Mouse (Mus musculus): ENCODE results near the gene Ckap2l.

The Ckap2l gene

DNA sequence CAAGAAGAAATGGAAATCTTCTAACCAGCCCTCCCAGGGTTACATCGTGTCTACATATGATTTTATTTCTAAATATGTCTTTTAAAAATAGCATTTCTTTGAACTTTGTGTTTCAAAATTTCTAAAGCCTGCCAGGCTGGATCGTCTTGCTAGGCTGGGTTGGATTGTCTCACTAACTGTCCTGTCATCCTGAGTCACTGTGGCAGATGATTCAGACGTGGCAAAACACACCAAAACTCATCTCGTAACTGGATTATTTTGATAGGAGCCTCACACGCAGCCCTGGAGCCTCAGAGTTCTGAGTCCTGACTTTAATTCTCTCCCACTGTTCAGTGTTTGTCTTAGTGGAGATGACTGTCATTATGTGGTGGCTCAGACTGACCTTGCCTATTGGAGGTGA, 33.9 kb downstream of the Ckap2l start:
- no peak for DNase-seq (ENCODE audit: low spot score)

DNA sequence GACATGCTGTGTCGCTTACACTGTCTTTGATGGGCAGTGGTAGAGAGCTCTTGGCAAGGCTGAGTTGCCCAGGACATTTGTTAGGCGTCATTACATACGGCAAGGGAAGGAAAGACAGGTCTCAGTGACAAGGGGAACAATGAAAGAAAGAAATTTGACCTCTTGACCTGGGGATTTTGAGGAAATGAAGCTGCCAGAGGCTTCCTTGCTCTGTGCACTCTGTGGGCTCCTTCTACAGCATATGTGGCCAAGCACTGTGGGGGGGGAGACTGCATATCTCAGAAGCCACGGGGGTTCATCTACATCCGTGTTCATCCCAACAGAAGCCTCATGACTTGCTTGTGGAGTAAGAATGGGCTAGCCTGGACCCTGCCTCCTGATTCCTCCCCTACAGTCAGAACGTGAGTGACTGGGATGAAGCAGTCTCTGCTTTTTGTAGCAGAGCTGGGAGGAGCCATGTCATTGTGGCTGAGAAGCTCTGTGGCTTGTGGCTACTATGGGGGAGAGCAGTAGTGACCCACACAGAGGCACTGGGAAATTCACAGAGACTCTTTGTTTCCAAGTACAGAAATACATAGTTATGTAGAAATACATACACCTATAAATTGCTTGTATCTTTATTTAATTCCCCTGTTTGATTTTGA, 35.7 kb downstream of the Ckap2l start:
- DNase-seq (ENCODE audit: low spot score): no peak

DNA sequence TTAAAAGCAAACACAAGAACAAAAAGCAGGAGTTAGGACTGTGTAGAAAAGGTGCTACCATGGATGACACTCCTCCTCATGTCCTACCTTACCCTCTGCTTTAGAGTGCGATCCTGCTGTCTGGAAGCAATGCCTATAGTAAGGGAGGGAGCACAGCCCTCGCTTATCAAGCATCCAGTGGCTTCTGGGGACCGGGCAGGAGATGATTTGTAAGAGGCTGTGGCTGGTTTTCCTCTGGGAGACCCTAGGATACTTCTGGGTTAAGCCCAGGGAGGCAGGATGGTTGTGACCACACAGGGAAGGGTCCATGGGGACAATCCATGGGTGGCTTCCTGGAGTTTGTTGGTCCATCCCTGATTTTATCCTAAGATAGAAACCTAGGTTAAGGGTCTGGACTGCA, 36.4 kb downstream of the Ckap2l start:
- no peak for DNase-seq (ENCODE audit: low spot score)

DNA sequence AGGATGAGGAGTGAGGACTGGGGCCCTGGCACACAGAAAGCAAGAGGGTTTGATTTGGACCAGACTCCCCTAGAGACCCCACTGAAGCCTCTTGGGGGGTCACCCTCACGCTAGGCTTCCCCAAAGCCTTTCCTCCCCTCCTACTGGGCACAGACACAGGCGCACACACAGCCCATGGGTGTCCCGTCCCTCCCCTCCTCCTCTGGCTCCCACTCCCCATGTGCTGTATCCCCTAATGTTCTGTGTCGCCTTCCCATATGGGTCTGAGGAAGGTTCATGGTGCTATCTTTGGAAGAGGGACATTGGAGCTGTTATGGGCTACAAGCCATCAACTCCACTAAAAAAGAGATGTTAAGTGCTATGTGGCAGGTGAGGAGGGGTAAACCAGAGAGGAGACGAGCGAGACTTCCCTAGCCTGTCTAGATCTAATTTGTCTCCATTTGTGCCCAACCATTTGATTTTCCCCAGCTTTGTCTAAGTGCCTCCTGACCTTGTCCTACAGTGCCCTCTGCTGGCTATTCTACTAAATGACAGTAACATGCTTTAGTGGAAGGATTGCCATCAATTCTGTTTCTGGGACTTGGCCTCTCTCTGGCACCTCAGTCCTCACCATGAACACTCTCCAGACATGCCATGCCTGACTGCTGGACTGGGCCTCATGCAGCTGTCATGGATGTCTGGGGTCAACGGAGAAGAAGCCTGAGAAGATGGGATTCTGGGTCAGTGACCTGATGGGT, 38.4 kb downstream of the Ckap2l start:
- peak; percentile 76 for DNase-seq (ENCODE audit: low spot score)

DNA sequence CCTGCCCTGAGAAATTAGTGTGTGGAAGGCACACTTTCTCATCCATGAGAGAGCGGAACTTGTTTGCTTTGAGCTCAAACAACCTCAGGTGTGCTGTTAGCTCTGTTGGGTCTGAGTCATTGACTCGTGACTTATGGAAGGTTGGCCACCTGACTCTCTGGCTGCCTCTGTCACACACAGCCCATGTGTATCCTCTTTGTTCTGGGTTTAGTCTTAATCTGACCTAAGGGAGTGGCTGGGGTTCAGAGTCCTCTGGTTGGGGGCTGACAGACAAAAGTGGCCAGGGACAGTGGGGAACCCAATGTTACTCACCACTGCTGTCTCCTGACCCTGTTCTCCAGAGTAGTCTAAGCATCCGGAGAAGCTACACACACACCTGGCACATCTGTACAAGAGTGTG, 39.0 kb downstream of the Ckap2l start:
- no peak for DNase-seq (ENCODE audit: low spot score)

DNA sequence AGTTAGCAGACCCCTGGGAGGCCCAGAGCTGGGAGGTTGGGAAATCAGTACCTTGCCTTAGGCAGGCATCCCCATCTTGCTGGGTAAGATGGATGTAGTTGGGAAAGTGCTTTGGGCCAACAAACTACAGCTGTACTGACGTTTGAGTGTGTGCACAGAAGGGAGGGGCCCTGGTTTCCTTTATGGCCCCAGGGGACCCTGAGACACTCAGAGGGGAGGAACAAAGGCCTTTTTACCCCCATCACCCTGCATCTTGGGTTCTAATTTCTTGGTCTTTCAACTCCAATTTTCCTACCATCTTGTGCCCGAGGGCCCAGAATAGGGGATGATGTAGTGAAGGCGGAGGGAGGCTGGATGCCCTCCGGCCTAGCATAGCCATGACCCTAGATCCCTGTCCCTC, 41.0 kb downstream of the Ckap2l start:
- no peak for DNase-seq (ENCODE audit: low spot score)

DNA sequence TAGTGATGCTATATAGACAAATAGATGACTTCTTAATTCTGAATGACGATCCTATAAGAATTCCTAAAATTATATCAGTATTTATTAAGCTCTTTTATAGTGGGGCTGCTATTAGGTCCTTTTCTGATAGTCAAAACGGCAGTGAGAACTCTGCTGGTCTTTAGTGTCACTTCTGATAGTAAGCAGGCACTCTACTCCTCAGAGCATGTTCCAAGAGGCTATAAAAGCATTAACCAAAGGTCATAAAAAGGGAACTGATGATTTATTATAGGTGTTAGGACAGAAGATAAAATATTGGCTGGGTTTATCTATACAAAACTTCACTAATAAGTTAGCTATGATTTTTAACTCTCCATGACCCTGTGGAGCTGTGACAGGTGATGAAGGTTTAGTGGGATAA, 42.9 kb downstream of the Ckap2l start:
- no peak for DNase-seq (ENCODE audit: low spot score)

DNA sequence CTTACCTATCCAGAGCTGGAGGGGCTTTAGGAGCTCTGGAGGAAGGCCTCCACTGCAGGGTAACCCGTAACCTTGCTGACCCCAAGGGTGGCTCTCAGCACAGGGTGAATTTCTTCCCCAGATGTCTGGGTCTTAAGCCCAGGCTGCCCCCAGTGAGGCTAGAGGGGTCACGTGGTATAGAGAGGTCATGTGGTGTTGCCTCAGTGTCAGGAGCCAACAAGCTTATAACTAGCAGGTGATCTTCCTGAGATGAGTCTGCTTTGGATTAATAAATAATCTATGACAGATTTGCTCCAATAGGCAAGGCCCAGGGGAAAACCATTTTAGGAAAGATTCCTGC, 43.4 kb downstream of the Ckap2l start:
- no peak for DNase-seq (ENCODE audit: low spot score)

DNA sequence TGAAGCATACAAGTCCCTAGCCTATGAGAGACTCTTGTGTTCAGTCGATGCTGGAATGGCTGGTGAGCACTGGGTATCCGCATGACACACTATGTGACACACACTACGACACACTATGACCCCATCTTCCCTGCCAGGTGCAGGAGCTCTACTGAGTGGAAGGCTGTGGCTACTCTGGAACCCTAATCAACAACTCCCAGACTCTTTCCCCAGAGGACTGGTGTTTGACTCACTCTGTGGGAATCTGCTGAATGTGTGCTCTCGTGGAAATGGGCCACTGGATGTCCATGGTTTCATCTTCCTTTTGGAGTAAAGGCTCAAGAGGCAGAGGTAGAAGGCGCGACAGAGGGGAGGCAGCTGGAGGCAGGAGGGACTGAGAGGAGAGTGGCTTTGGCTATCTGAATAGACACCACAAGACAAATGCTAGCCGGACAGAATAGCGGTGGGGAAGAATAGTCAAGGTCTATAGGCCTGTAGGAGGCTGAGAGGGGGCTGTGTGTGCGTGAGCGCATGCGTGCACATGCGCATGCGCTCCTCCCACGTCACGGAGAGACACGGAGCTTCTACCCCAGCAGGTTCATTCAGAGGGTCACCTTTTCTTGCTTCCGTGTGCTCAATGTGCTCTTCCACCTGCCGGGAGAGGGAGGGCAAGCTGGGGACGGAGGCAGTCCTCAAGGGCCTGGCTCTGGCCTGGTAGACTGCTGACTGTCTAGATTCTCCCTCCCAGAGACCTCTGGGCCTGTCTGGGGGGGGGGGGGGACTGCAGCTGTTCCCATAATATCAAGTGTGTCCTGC, 44.0 kb downstream of the Ckap2l start:
- no peak for DNase-seq (ENCODE audit: low spot score)

DNA sequence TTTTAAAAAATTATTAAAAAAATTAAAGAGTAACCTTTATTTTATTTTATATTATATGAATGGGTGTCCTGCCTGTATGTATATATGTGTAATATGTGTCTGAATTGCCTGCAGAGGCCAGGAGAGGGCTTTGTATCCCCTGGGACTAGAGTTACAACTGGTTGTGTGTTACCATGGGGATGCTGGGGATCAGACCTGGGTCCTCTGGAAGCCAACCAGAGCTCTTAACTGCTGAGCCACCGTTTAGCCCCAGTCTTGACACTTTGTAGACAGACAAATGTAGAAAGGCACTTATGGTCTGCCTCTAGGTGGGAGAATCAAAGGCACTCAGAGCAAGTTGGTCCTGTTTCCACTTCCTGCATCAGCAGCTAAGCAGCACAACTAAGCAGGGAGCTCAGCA, 47.7 kb downstream of the Ckap2l start:
- DNase-seq (ENCODE audit: low spot score): no peak

DNA sequence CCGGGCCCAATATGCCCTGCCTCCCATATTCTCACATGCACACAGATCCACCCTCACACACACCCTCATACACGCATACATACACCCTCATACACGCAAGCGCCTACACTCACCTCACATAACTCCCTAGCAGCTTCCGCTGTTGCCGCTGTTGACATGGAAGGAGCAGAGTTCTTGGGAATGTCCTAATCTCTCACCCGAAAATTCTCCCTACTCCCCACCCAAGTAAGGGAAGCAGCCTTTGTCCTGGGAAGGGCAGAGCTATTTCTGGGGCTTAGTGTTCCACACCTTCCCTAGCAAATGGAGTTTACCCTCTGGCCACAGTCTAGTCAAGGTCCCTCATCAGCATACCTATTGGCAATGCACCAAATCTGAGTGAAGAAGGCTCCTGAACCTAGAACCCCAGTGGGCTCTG, 49.3 kb downstream of the Ckap2l start:
- DNase-seq (ENCODE audit: low spot score): no peak

DNA sequence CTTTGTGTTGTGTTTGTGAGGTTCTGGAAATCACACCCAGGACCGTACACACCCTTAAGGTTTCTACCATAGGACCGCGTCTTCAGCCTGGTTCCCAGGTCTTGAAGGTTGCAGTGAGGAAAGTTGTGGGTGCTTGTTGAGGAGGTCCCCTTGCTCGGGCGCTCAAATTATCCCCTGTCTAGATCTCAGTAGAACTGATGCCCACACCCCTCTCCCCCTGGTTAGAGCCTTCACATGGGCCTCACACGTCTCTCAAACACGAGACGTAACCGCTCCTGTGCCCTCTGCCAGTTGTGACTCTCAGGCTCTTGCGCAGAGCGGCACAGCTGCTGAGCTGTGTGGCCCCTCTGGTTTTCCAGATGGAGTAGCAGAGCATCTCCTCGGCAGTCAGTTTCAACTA, 50.1 kb downstream of the Ckap2l start:
- DNase-seq (ENCODE audit: low spot score): no peak

DNA sequence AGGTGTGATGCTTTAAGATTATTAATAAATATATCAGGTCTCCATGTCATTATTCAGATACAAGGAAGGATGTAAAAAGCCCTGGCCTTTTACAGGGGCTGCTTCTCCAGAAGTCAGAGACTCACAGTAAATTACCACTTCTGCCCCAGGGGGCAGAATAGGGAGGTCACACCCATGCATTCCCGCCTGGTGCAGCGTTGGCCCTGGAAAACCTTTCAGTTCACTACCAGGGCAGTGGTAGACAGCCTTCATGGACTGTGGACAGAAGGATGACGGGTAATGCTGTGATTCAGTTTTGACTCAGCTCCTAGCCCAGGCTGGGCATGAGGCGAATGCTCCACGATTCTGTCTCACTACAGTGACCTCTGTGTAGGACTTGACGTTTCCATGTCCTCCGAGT, 50.6 kb downstream of the Ckap2l start:
- no peak for DNase-seq (ENCODE audit: low spot score)

DNA sequence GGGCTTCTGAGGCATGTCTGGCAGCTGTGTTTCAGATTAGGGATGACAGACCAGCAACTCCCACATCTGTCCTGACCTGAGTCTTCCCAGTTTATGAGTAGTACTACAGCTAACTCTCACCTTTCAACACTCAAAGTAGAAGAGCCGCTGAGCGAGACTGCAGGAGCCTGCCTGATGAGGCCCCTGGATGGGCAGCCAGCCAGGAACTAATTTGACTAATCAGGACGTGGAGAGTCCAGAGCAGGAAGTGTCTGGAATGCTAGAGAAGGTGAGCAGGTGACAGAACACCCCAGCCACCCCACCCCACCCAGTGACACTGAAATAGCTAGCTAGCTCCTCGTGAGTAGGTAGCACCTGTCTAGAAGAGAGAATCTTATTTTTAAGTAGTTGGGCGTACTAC, 51.4 kb downstream of the Ckap2l start:
- DNase-seq (ENCODE audit: low spot score): no peak

DNA sequence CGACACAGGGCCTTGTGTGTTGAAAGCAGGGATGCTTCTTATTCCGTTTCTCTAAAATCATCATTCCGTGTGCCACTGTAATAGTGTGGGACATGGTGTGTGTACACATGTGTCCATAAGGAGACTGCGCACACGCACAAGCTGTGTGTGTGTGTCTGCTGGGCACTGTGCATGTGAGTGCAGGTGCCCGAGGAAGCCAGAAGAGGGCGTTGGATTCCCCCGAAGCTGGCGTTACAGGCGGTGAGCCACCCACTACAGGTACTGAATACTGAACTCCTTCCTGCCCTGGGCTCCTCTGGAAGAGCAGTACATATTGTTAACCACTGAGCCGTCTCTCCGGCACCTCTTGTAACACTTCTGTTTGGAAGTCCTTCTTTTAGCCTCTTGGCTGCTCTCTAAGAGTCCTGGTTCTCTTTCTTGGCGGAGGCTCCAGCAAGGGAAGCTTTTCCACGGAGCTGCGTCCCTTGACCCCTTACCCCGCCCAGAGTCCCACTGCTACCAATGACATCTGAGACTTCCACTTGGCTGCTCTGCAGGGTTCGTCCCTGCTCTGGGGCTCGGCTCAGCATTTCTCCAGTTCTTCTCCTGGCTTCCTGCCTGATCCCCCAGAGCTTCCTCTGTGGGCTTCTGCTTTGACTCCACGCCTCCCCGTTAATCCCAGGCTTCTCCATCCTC, 52.4 kb downstream of the Ckap2l start:
- no peak for DNase-seq (ENCODE audit: low spot score)

DNA sequence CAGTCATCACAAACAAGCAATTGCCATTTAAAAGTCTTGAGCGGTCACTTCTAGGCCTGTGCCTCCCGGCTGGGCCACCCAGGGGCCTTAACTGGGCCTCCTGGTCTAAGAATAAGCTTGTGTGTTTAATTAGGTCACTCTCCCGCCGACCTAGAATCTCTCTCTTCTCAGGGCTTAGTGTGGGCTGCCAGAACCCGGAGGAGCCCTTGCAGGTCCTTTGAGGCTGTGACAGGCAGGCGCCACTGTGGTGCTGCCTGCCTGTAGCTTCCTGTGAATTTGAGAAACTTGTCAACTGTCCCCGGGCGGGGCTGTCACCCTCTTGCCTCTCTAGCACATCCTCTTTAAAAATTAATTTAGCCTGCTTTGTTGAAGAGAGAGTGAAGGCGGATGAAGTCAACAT, 53.2 kb downstream of the Ckap2l start:
- peak; percentile 67 for DNase-seq (ENCODE audit: low spot score)

DNA sequence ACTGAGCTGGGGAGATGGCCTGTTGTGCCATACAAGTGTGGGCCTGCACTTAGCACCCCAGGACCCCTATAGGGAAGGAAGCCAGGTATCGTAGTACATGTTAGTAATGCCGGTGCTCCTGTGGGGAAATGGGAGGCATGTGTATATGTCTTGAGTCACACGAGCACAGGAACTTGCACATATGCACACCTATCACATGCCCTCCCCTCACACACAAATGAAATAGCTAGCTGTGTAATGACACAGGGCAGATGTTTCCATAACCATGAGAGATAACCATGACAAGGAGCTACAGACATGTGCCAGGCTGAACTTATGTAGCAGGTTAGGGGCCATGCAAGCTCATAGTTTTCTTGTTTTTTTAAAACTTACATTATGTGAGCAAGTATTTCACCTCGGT, 54.0 kb downstream of the Ckap2l start:
- no peak for DNase-seq (ENCODE audit: low spot score)

DNA sequence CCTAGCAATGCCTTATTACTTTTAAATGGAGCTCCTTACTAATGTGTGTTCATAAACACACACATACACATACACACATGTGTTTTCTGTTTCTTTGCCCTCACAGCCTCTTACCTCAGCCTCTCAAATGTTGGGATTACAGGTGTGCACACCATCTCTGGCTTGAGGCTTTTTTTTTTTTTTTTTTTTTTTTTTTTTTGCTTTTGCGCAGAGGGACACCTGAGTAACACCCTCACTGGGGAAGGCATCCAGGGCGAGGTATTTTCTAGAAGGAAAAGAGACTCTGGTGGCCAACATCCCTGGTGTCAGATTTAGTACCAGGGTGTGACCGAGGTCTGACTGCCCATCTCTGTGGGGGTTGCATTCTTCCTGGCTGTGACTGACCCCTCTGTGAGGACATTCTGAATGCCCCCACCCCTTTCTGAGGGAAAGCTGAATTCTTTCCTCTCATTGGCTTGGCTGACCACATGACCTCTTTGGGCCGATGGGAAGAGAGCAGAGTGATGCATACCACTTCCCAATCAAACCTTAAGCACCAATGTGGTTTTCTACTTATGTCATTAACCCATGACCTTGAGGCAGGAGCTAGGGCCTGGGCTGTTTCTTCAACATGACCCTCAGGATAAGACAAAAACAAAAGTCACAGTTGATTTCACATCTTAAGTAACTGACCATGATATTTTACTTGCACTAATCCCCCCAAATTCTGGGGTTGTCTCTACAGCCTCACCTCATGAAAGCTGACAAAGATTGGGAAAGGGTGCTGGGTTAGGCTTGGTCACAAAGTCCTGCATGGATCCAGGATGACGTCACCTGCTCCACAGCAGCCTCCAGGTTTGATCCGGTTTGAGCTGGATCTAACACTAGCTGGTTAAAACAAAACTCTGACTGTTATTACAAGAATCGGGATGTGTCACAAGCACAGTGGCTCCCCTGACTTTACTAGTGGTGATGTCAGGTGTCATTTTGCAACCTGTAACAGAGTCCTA, 54.9 kb downstream of the Ckap2l start:
- no peak for DNase-seq (ENCODE audit: low spot score)

DNA sequence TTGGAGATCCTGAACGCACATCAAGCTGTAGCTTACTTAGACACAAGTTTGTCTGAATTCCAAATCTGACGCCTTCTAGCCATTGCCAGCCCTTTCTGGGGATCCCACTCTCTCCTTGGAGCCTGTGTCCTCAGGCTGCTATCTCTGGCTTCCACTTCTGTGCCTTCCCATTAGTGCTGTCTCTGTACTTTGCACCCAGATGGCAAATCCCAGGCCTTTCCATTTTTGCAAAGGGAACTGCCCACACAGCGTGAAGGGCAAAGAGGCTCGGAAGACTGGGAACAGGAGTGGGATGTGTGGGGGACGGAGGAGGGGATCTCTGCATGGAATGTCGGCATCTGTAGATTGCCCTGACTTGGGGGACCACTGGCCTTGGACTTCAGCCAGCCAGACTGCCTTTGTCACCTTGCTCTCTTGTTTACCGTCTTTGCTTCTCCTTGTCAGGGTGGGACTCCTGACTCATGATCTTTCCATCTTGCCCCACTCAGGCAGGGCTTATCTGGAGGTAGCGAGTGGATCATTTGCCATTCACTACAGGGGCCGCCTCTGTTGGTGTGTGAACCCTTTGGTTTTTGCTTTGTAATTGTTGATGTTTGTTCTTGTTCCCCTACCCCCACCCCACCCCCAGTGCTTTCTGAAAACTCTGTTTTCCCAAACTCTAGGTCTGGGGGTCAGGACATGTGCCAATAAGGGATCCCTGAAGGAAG, 56.1 kb downstream of the Ckap2l start:
- no peak for DNase-seq (ENCODE audit: low spot score)

DNA sequence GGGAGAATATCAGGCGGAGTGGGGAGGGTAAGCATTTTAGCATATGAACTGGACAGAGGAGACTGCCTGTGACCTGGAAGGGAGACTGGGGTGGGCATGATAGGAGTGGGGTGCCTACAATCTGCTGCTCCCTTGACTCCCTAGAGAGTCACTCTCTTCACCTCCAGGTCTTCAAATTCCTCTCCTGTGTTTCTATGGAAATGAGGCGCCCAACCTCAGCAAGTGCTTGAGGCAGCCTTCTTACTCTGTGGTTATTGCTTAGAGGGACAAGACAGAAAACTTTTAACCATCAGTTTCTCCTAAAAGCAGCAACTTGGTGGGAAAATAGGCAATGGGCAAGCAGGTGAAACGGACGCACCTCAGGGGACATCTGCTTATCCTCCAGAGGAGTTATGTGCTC, 60.5 kb downstream of the Ckap2l start:
- DNase-seq (ENCODE audit: low spot score): no peak

DNA sequence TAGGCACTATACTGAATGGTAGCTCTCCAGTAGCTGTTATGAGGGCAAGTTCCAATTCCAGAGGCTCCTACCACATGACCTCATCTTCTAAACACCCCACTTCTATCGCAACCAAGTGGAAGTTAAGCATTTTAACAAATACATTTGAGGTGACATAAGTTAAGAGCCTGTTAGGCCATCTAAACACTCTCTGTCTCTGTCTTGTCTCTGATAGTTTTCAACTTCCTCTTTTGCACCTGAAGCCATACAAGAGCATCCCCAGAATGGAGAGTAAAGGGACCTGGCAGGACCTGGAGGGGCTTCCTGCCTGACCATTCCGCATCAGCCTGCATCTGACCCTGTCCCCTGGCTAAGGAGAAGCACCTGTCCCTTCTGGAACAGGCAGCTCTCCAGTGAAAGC, 62.3 kb downstream of the Ckap2l start:
- no peak for DNase-seq (ENCODE audit: low spot score)
